Mouse (Mus musculus) retina, embryonic 14.5 days (tissue): ENCODE measurements around the gene Fgfr3.

ENCODE experiments used
- DNase-seq: peaks from one replicate; pipeline ENCODE4 v3.0.0-alpha.2; 2015; ENCODE audit warnings: low spot score

The Fgfr3 gene

GRCm38 (mm10) chr5:33721541-33722265, at the start of gene Fgfr3:
Gene Fgfr3, plus strand, starts transcription at chr5:33721674.
- DNase-seq: peak; percentile 69

- no peak for DNase-seq
Observed at GRCm38 (mm10) chr5:33674439-33674838, 47.0 kb upstream of the Fgfr3 start.

- DNase-seq: peak; percentile 85
Observed at GRCm38 (mm10) chr5:33675964-33676363, 45.5 kb upstream of the Fgfr3 start.

- no peak for DNase-seq
Observed at GRCm38 (mm10) chr5:33678244-33678643, 43.2 kb upstream of the Fgfr3 start.

GRCm38 (mm10) chr5:33681044-33681443, 40.4 kb upstream of the Fgfr3 start:
- DNase-seq: no peak

- DNase-seq: no peak
Observed at GRCm38 (mm10) chr5:33681611-33682388, 39.7 kb upstream of the Fgfr3 start.

GRCm38 (mm10) chr5:33682963-33683362, 38.5 kb upstream of the Fgfr3 start:
- DNase-seq: no peak

GRCm38 (mm10) chr5:33683897-33684652, 37.4 kb upstream of the Fgfr3 start:
- peak; percentile 80 for DNase-seq

GRCm38 (mm10) chr5:33684932-33685331, 36.5 kb upstream of the Fgfr3 start:
- DNase-seq: no peak

- no peak for DNase-seq
Observed at GRCm38 (mm10) chr5:33687142-33687541, 34.3 kb upstream of the Fgfr3 start.

GRCm38 (mm10) chr5:33688278-33689220, 32.9 kb upstream of the Fgfr3 start:
- no peak for DNase-seq

GRCm38 (mm10) chr5:33689221-33689844, 32.1 kb upstream of the Fgfr3 start:
- DNase-seq: no peak

- no peak for DNase-seq
Observed at GRCm38 (mm10) chr5:33689852-33690645, 31.4 kb upstream of the Fgfr3 start.

- DNase-seq: no peak
Observed at GRCm38 (mm10) chr5:33692393-33692792, 29.1 kb upstream of the Fgfr3 start.

- no peak for DNase-seq
Observed at GRCm38 (mm10) chr5:33694461-33694847, 27.0 kb upstream of the Fgfr3 start.

GRCm38 (mm10) chr5:33694848-33695717, 26.4 kb upstream of the Fgfr3 start:
- DNase-seq: peak; percentile 79

- no peak for DNase-seq
Observed at GRCm38 (mm10) chr5:33695718-33696121, 25.8 kb upstream of the Fgfr3 start.

- DNase-seq: no peak
Observed at GRCm38 (mm10) chr5:33696430-33696829, 25.0 kb upstream of the Fgfr3 start.

GRCm38 (mm10) chr5:33697534-33697933, 23.9 kb upstream of the Fgfr3 start:
- no peak for DNase-seq
